Mouse (Mus musculus) MEL (cell line): ENCODE results near the gene Ppp6r3.

Source experiments
- BHLHE40 ChIP-seq: IDR thresholded peaks from 2 replicates; pipeline ENCODE4 v1.6.1; 2012; ENCODE audit warnings: low read depth, mild to moderate bottlenecking, inconsistent platforms, low read length, improper control_type of control experiment, borderline replicate concordance
- CHD1 ChIP-seq: IDR thresholded peaks from 2 replicates; pipeline ENCODE4 v1.6.1; 2012; ENCODE audit warnings: low read depth, mild to moderate bottlenecking, inconsistent platforms, low read length, improper control_type of control experiment
- CHD2 ChIP-seq: IDR thresholded peaks from 2 replicates; pipeline ENCODE4 v1.6.1; 2011; ENCODE audit warnings: low read length, improper control_type of control experiment
- CTCF ChIP-seq, 3 experiments: IDR thresholded peaks in 2 of 3; conservative IDR thresholded peaks in 1 of 3; 2 replicates each; pipeline ENCODE4 v1.5.1; 2011 to 2012; ENCODE audit warnings: low read length in 3 of 3, low read depth in 2 of 3, mild to moderate bottlenecking in 2 of 3, improper control_type of control experiment in 1 of 3, inconsistent platforms in 1 of 3, mixed read lengths in 1 of 3, moderate library complexity in 1 of 3; ENCODE audit not compliant: control insufficient read depth in 1 of 3, insufficient read depth in 1 of 3, poor library complexity in 1 of 3, severe bottlenecking in 1 of 3
- E2F4 ChIP-seq: IDR thresholded peaks from 2 replicates; pipeline ENCODE4 v1.6.1; 2011; ENCODE audit warnings: low read depth, low read length, improper control_type of control experiment, borderline replicate concordance
- EP300 ChIP-seq, 2 experiments: IDR thresholded peaks; 2 replicates each; pipeline ENCODE4 v1.6.1; 2011; ENCODE audit warnings: improper control_type of control experiment in 2 of 2, low read length in 2 of 2, low read depth in 1 of 2, mild to moderate bottlenecking in 1 of 2
- GABPA ChIP-seq: IDR thresholded peaks from 2 replicates; pipeline ENCODE4 v1.6.1; 2012; ENCODE audit warnings: low read depth, mild to moderate bottlenecking, inconsistent platforms, low read length, improper control_type of control experiment, moderate library complexity
- JUND ChIP-seq: IDR thresholded peaks from 2 replicates; pipeline ENCODE4 v1.6.1; 2011; ENCODE audit warnings: low read depth, mild to moderate bottlenecking, improper control_type of control experiment, low read length
- MAX ChIP-seq: IDR thresholded peaks from 2 replicates; pipeline ENCODE4 v1.6.1; 2011; ENCODE audit warnings: low read length, improper control_type of control experiment
- POLR2A ChIP-seq, 2 experiments: IDR thresholded peaks; 2 replicates each; pipeline ENCODE4 v1.6.1; 2011 to 2012; ENCODE audit warnings: low read length in 2 of 2, mild to moderate bottlenecking in 2 of 2, control low read depth in 1 of 2, improper control_type of control experiment in 1 of 2, low read depth in 1 of 2, moderate library complexity in 1 of 2; ENCODE audit not compliant: control insufficient read depth in 1 of 2, insufficient read depth in 1 of 2, poor library complexity in 1 of 2
- POLR2AphosphoS2 ChIP-seq: IDR thresholded peaks from 2 replicates; pipeline ENCODE4 v1.6.1; 2011; ENCODE audit warnings: low read length, improper control_type of control experiment
- USF2 ChIP-seq, 2 experiments: IDR thresholded peaks; 2 replicates each; pipeline ENCODE4 v1.6.1; 2011 to 2012; ENCODE audit warnings: improper control_type of control experiment in 2 of 2, low read length in 2 of 2, borderline replicate concordance in 1 of 2, inconsistent platforms in 1 of 2, low read depth in 1 of 2, mild to moderate bottlenecking in 1 of 2; ENCODE audit not compliant: insufficient read depth in 1 of 2

DNA sequence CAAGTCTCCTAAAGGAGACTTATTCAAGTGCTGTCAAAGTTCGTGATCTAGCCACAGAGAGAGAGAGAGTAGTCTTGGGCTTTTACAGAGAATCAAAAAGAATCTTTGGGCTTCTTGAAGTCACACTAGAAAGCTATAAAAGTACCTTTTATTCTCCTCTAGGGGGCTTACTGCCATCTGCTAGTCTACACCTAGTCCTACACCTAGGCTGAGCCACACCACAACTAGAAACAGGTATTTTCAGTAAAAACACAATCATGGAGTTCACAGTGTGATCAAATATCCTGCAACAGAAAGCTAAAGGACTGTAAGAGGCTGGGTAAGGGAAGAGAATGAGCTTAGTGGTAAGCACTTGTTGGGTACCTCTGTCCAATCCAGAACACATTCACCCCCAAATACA is 27.2 kb downstream of the Ppp6r3 start:
- TF ChIP-seq EP300 (IDR thresholded peaks at IDR 0.05; ENCODE audit: low read depth in 1 of 2, low read length in 2 of 2): no peak
- TF ChIP-seq POLR2A (IDR thresholded peaks at IDR 0.05; ENCODE audit: control insufficient read depth in 1 of 2, insufficient read depth in 1 of 2, low read depth in 1 of 2, low read length in 2 of 2, poor library complexity in 1 of 2): no peak
- TF ChIP-seq CTCF (IDR thresholded peaks at IDR 0.05 in 2 of 3, conservative IDR thresholded peaks at IDR 0.05 in 1 of 3; ENCODE audit: control insufficient read depth in 1 of 3, insufficient read depth in 1 of 3, low read depth in 2 of 3, low read length in 3 of 3, poor library complexity in 1 of 3, severe bottlenecking in 1 of 3): no peak
- TF ChIP-seq JUND: no peak
- TF ChIP-seq BHLHE40: no peak
- no peak for TF ChIP-seq POLR2AphosphoS2
- no peak for TF ChIP-seq MAX
- no peak for TF ChIP-seq GABPA
- no peak for TF ChIP-seq CHD1
- TF ChIP-seq USF2 (IDR thresholded peaks at IDR 0.05; ENCODE audit: borderline replicate concordance in 1 of 2, insufficient read depth in 1 of 2, low read depth in 1 of 2, low read length in 2 of 2): no peak
- TF ChIP-seq E2F4: no peak
- TF ChIP-seq CHD2: no peak
